Mouse (Mus musculus): ENCODE data around the gene Plppr3.

DNA sequence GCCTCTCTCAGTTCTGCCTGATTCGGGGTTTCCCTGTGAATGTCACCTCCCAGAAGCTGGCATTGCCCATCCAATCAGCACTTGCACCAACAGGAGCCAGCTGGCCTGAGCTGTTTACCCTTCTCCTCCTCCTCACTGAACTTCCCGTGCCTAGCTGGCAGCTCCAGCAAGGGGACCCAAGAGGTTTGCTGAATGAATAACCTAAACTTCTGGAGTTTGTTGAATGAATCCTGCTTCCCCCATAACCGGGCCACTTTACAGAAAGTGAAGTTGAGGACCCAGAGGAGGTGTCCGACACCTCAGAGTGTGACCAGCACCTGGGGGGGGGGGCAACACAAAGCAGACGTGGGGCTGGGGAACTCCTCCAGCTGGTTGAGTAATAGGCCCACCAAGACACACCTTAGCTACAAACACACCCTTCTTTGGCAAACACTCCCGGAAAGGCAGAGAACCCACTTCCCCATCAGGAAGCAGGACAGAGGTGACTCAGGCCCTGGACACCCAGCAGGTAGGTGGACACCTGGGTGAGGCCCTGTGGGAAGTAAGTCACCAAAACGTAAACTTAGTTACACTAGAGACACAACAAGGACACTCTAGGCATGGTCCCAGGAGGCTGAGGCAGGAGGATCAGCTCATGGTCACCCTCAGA, 40.6 kb upstream of the Plppr3 start:
- TF ChIP-seq CTCF (IDR thresholded peaks at IDR 0.05; ENCODE audit: borderline replicate concordance, insufficient read depth, low read length) (no peak), POLR2A (IDR thresholded peaks at IDR 0.05; ENCODE audit: low read depth, low read length) (no peak)
